Mouse (Mus musculus): ENCODE results near the gene Tspan4. TPM values are rescaled to one million over a fixed set of nuclear protein-coding genes. Genes with fewer than 3 reads are reported as not detected.

The Tspan4 gene
- polyA plus RNA-seq, 1 experiment from 2014 or later: 76.7 TPM

DNA sequence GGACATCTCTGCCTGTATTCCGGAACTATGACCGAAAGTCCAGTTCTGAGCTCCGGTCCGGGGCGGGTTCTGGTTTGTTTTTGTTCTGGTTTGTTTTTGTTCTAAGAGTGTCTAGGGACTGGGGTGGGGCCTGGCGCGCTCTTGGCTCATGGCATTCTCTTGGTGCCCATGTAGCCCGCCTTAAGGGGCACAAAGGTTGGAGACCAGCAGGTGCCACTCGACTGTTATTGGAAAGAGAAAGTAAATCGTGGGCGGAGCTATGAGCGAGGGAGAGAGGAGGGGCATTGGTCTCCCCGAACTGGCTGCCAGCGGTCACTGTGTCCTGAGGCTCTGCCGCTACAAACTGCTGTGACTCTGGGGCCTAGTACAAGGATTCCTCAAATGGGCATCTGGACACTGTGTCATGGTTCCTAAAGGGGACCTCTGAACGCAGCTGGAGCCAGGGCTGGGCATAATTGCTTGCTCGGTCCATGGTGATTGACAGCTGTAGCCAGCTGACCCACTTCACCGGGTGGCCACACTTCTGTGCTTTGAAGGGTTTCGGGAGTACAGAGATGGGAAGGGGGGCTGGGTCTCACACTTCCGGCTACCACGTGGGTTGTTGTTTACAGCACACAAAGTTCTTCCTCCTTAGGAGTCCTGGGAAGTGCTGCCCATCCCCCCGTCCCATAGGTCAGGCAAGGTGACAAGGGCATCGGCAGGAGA, 19.3 kb upstream of the Tspan4 start:
- no peaks in the 10 kb centered on the region for H3K27me3 ChIP-seq (ENCODE audit: control insufficient read depth, insufficient read depth, low read length)
- H3K9me3 ChIP-seq (ENCODE audit: control insufficient read depth, low read depth, low read length): no peaks in the 10 kb centered on the region
- H3K4me3 ChIP-seq (ENCODE audit: low read depth, low read length): peak overlapping the region; percentile 74
- H3K9ac ChIP-seq (replicated peaks; ENCODE audit: low read depth, low read length): peak overlapping the region; percentile 48
- H3K27ac ChIP-seq (ENCODE audit: low read length): peak overlapping the region; percentile 55; the same call in 1 of the 2 replicates
- peak overlapping the region; percentile 93 for H3K4me2 ChIP-seq (replicated peaks; ENCODE audit: low read depth, low read length)
- H3K4me1 ChIP-seq (ENCODE audit: control insufficient read depth, insufficient read depth, low read length): peaks cover 12% of the 10 kb centered on the region; the same call in 1 of the 2 replicates
- 2% methylated on average over 23 of the region's 23 CpGs for WGBS
- H3K36me3 ChIP-seq (ENCODE audit: control insufficient read depth, insufficient read depth, low read length): peaks cover 20% of the 10 kb centered on the region
- peak; percentile 24 for ATAC-seq (ENCODE audit: insufficient number of reproducible peaks, insufficient read depth, low FRiP score, low read depth)

DNA sequence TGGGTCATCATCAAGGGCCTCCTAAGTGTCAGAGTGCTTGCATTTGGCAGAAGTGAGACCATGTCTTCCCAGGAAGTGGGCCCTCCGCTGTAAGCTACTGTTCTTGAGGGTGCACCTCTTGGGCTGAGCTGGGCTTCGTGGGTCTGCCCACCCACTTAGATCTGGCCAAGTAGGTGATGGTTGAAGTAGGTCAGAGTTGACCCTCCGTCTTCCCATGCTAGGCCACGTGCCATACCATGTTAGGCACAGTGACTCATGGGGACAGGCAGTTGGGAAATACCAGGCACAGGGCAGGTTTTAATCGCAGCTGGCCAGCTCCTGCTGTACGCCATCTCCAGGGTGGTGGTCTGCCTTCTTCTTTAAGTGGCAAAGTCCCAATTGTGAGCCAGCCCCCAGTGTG, 18.3 kb upstream of the Tspan4 start:
- peaks cover 11% of the 10 kb centered on the region; the same call in 1 of the 2 replicates for H3K36me3 ChIP-seq (ENCODE audit: control insufficient read depth, insufficient read depth, low read length)
- ATAC-seq (ENCODE audit: insufficient number of reproducible peaks, insufficient read depth, low FRiP score, low read depth): no peak
- peaks cover 22% of the 10 kb centered on the region for H3K4me1 ChIP-seq (ENCODE audit: control insufficient read depth, insufficient read depth, low read length)
- H3K27me3 ChIP-seq (ENCODE audit: control insufficient read depth, insufficient read depth, low read length): no peaks in the 10 kb centered on the region
- H3K4me3 ChIP-seq (ENCODE audit: low read depth, low read length): no peak overlapping the region
- H3K9me3 ChIP-seq (ENCODE audit: control insufficient read depth, low read depth, low read length): no peaks in the 10 kb centered on the region
- 85% methylated on average over 6 of the region's 6 CpGs for WGBS
- H3K4me2 ChIP-seq (replicated peaks; ENCODE audit: low read depth, low read length): no peak overlapping the region
- H3K27ac ChIP-seq (ENCODE audit: low read length): no peak overlapping the region
- H3K9ac ChIP-seq (replicated peaks; ENCODE audit: low read depth, low read length): no peak overlapping the region

DNA sequence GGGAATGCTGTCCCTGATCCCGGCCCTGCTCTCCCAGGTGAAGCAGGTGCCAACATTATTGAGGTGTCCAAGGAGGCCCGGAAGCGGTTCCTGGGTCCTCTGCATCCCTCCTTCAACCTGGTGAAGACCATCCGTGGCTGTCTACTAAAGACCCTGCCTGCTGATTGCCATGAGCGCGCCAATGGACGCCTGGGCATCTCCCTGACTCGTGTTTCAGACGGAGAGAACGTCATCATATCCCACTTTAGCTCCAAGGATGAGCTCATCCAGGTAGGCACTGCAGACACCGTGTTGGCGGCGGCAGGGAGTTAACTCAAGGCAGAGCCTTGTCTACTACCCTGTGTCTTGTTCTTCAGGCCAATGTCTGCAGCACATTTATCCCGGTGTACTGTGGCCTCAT, 17.8 kb upstream of the Tspan4 start:
- H3K27me3 ChIP-seq (ENCODE audit: control insufficient read depth, insufficient read depth, low read length): peaks cover 3% of the 10 kb centered on the region; the same call in 1 of the 2 replicates
- peaks cover 6% of the 10 kb centered on the region; the same call in 1 of the 2 replicates for H3K36me3 ChIP-seq (ENCODE audit: control insufficient read depth, insufficient read depth, low read length)
- H3K4me1 ChIP-seq (ENCODE audit: control insufficient read depth, insufficient read depth, low read length): peaks cover 23% of the 10 kb centered on the region
- WGBS: 91% methylated on average over 14 of the region's 14 CpGs
- H3K9me3 ChIP-seq (ENCODE audit: control insufficient read depth, low read depth, low read length): no peaks in the 10 kb centered on the region
- H3K9ac ChIP-seq (replicated peaks; ENCODE audit: low read depth, low read length): no peak overlapping the region
- no peak for ATAC-seq (ENCODE audit: insufficient number of reproducible peaks, insufficient read depth, low FRiP score, low read depth)
- no peak overlapping the region for H3K4me2 ChIP-seq (replicated peaks; ENCODE audit: low read depth, low read length)
- H3K4me3 ChIP-seq (ENCODE audit: low read depth, low read length): no peak overlapping the region
- H3K27ac ChIP-seq (ENCODE audit: low read length): no peak overlapping the region

DNA sequence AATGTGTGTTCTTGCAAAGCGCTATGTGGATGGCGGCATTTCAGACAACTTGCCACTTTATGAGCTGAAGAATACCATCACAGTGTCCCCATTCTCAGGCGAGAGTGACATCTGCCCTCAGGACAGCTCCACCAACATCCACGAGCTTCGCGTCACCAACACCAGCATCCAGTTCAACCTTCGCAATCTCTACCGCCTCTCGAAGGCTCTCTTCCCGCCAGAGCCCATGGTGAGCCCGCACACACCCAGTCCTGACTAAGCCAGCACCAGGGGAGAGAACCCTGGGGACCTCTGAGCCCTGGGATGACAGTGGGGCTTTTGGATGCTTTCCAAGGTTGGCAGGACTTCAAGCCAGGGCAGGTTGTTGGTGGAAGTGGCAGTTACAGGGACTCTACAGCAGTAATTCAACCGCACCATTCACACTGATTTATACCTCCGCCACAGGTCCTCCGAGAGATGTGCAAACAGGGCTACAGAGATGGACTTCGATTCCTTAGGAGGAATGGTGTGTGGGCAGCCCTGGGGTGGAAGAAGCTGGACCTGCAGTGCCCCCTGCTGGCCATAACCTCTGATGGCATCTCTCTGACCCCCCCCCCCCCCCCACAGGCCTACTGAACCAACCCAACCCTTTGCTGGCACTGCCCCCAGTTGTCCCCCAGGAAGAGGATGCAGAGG, 16.9 kb upstream of the Tspan4 start:
- Histone ChIP-seq H3K9ac (replicated peaks; ENCODE audit: low read depth, low read length) (no peak overlapping the region), H3K4me3 (ENCODE audit: low read depth, low read length) (no peak overlapping the region), H3K36me3 (ENCODE audit: control insufficient read depth, insufficient read depth, low read length) (peaks cover 6% of the 10 kb centered on the region; the same call in 1 of the 2 replicates), H3K27ac (ENCODE audit: low read length) (no peak overlapping the region), H3K27me3 (ENCODE audit: control insufficient read depth, insufficient read depth, low read length) (peaks cover 9% of the 10 kb centered on the region; the same call in 1 of the 2 replicates), H3K4me1 (ENCODE audit: control insufficient read depth, insufficient read depth, low read length) (peaks cover 23% of the 10 kb centered on the region), H3K4me2 (replicated peaks; ENCODE audit: low read depth, low read length) (no peak overlapping the region), H3K9me3 (ENCODE audit: control insufficient read depth, low read depth, low read length) (no peaks in the 10 kb centered on the region)
- no peak for ATAC-seq (ENCODE audit: insufficient number of reproducible peaks, insufficient read depth, low FRiP score, low read depth)
- 72% methylated on average over 15 of the region's 15 CpGs for WGBS

DNA sequence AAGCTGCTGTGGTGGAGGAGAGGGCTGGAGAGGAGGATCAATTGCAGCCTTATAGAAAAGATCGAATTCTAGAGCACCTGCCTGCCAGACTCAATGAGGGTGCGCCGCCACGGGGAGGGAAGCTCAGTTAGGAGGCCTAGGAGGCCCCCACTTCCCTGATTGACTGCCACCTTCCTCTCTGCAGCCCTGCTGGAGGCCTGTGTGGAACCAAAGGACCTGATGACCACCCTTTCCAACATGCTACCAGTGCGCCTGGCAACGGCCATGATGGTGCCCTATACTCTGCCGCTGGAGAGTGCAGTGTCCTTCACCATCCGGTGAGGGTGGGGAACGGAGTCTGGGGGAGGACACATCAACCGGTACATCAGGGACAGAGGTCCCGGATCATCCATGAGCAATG, 16.4 kb upstream of the Tspan4 start:
- WGBS: 89% methylated on average over 11 of the region's 11 CpGs
- peaks cover 6% of the 10 kb centered on the region; the same call in 1 of the 2 replicates for H3K36me3 ChIP-seq (ENCODE audit: control insufficient read depth, insufficient read depth, low read length)
- no peak overlapping the region for H3K9ac ChIP-seq (replicated peaks; ENCODE audit: low read depth, low read length)
- no peak for ATAC-seq (ENCODE audit: insufficient number of reproducible peaks, insufficient read depth, low FRiP score, low read depth)
- H3K4me1 ChIP-seq (ENCODE audit: control insufficient read depth, insufficient read depth, low read length): peaks cover 23% of the 10 kb centered on the region
- no peaks in the 10 kb centered on the region for H3K9me3 ChIP-seq (ENCODE audit: control insufficient read depth, low read depth, low read length)
- H3K4me2 ChIP-seq (replicated peaks; ENCODE audit: low read depth, low read length): no peak overlapping the region
- no peak overlapping the region for H3K4me3 ChIP-seq (ENCODE audit: low read depth, low read length)
- H3K27me3 ChIP-seq (ENCODE audit: control insufficient read depth, insufficient read depth, low read length): peaks cover 12% of the 10 kb centered on the region; the same call in 1 of the 2 replicates
- H3K27ac ChIP-seq (ENCODE audit: low read length): no peak overlapping the region

DNA sequence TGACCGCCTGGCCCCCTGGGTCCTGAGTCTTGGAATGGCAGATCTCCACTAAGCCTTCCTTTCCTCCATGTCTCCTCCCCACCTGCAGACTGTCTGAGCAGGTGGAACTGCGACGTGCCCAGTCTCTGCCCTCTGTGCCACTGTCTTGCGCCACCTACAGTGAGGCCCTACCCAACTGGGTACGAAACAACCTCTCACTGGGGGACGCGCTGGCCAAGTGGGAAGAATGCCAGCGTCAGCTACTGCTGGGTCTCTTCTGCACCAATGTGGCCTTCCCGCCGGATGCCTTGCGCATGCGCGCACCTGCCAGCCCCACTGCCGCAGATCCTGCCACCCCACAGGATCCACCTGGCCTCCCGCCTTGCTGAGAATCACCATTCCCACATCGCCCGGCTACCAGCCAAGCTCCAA, 15.7 kb upstream of the Tspan4 start:
- Histone ChIP-seq H3K36me3 (ENCODE audit: control insufficient read depth, insufficient read depth, low read length) (peaks cover 6% of the 10 kb centered on the region; the same call in 1 of the 2 replicates), H3K4me2 (replicated peaks; ENCODE audit: low read depth, low read length) (no peak overlapping the region), H3K4me3 (ENCODE audit: low read depth, low read length) (no peak overlapping the region), H3K9ac (replicated peaks; ENCODE audit: low read depth, low read length) (no peak overlapping the region), H3K9me3 (ENCODE audit: control insufficient read depth, low read depth, low read length) (no peaks in the 10 kb centered on the region), H3K27ac (ENCODE audit: low read length) (no peak overlapping the region), H3K27me3 (ENCODE audit: control insufficient read depth, insufficient read depth, low read length) (peaks cover 18% of the 10 kb centered on the region; the same call in 1 of the 2 replicates), H3K4me1 (ENCODE audit: control insufficient read depth, insufficient read depth, low read length) (peaks cover 24% of the 10 kb centered on the region)
- 89% methylated on average over 17 of the region's 17 CpGs for WGBS
- no peak for ATAC-seq (ENCODE audit: insufficient number of reproducible peaks, insufficient read depth, low FRiP score, low read depth)

DNA sequence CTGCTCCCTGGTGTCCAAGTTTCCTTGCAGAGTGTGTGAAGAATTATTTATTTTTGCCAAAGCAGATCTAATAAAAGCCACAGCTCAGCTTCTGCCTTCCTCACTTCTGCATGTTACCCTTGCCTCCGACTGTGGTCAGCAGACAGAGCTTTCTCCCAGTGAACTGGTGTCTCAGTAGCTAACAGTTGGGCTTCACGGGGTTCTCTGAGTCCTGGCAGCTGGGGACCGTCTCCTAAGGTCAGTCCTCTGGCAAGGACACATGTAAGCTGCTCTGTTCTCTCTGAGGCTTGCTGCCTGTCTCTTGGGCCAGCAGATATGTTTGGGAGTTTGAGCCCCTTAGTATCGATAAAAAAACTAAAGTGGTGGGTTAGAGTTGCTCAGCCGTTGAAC, 15.0 kb upstream of the Tspan4 start:
- Histone ChIP-seq H3K9me3 (ENCODE audit: control insufficient read depth, low read depth, low read length) (no peaks in the 10 kb centered on the region), H3K4me2 (replicated peaks; ENCODE audit: low read depth, low read length) (no peak overlapping the region), H3K4me3 (ENCODE audit: low read depth, low read length) (no peak overlapping the region), H3K4me1 (ENCODE audit: control insufficient read depth, insufficient read depth, low read length) (peaks cover 30% of the 10 kb centered on the region), H3K36me3 (ENCODE audit: control insufficient read depth, insufficient read depth, low read length) (peaks cover 6% of the 10 kb centered on the region; the same call in 1 of the 2 replicates), H3K9ac (replicated peaks; ENCODE audit: low read depth, low read length) (no peak overlapping the region), H3K27me3 (ENCODE audit: control insufficient read depth, insufficient read depth, low read length) (peaks cover 19% of the 10 kb centered on the region; the same call in 1 of the 2 replicates), H3K27ac (ENCODE audit: low read length) (0 out of 2 replicates have a peak overlapping the region, but pooled peaks have one; percentile 6)
- no peak for ATAC-seq (ENCODE audit: insufficient number of reproducible peaks, insufficient read depth, low FRiP score, low read depth)
- WGBS: 45% methylated on average over 5 of the region's 5 CpGs

DNA sequence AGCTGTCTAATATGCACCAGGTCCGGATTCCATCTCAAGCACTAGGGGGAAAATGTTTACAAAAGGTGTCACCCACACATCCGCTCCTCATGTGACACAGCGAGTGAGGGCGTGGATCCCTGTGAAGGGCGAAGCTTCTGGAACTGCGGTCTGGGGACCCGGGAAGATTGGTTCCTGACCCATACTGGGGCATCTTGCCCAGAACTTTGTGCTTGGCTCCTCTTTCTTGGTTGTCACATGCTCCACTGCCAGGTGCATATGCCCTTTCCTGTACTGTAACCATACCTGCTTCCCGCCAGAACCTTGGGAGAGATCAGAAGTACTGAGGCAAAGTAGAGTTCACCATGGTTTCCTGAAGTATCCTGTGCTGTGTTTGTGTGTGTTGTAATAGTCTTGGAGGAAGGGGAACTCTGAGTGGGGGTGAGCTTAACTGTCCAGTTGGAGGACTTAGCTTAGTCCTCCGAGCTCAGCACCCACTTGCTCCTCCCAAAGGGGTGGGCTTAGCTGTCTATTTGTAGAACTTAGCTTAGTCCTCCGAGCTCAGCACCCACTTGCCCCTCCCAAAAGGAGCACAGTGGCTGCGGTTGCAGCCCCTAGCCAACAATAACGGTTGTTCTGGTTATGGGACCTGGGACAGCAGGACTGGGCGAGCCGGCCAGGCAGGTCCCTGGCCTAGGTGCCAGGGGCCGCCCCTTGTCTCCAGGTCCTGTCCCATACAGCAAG, 14.5 kb upstream of the Tspan4 start, which contains the start of gene Cracr2b:
Gene Cracr2b, plus strand, starts transcription at position 704 of the 723 bp plus-strand sequence.
- no peak for ATAC-seq (ENCODE audit: insufficient number of reproducible peaks, insufficient read depth, low FRiP score, low read depth)
- H3K27ac ChIP-seq (ENCODE audit: low read length): 0 out of 2 replicates have a peak within 1 kb of the TSS, but pooled peaks have one; percentile 6
- H3K27me3 ChIP-seq (ENCODE audit: control insufficient read depth, insufficient read depth, low read length): peaks cover 19% of the 10 kb centered on the region; the same call in 1 of the 2 replicates

More for the DNA sequence above, 14.5 kb upstream of the Tspan4 start, which contains the start of gene Cracr2b:
- WGBS: 47% methylated on average over 15 of the region's 15 CpGs
- peaks cover 6% of the 10 kb centered on the region; the same call in 1 of the 2 replicates for H3K36me3 ChIP-seq (ENCODE audit: control insufficient read depth, insufficient read depth, low read length)
- H3K9ac ChIP-seq (replicated peaks; ENCODE audit: low read depth, low read length): no peak within 1 kb of the TSS; the same call in 1 of the 2 replicates
- H3K4me3 ChIP-seq (ENCODE audit: low read depth, low read length): peak within 1 kb of the TSS; percentile 37
- peaks cover 35% of the 10 kb centered on the region for H3K4me1 ChIP-seq (ENCODE audit: control insufficient read depth, insufficient read depth, low read length)
- no peaks in the 10 kb centered on the region for H3K9me3 ChIP-seq (ENCODE audit: control insufficient read depth, low read depth, low read length)
- peak within 1 kb of the TSS; percentile 70 for H3K4me2 ChIP-seq (replicated peaks; ENCODE audit: low read depth, low read length)
